Mouse (Mus musculus) C2C12 (cell line): ENCODE data around the gene Gm21117.
"Not testable (repeated sequence)": the region's sequence is repeated elsewhere in the genome, so short reads cannot be mapped to it uniquely, and the experiment has no call there.

ENCODE experiments used
- CEBPB ChIP-seq: IDR thresholded peaks from one replicate; pipeline ENCODE4 v1.6.1; 2011; ENCODE audit warnings: low read depth, mild to moderate bottlenecking, control low read depth, moderate library complexity
- CTCF ChIP-seq: IDR thresholded peaks from one replicate; pipeline ENCODE4 v1.5.1; 2011; ENCODE audit not compliant: control insufficient read depth, insufficient read depth, insufficient read length
- FOSL1 ChIP-seq: IDR thresholded peaks from one replicate; pipeline ENCODE4 v1.8.0; 2011; ENCODE audit warnings: mild to moderate bottlenecking, low read length; ENCODE audit not compliant: poor library complexity, insufficient read depth, severe bottlenecking
- MAX ChIP-seq: IDR thresholded peaks from one replicate; pipeline ENCODE4 v1.6.1; 2011; ENCODE audit warnings: mild to moderate bottlenecking, control low read depth
- MYOG ChIP-seq: IDR thresholded peaks from one replicate; pipeline ENCODE4 v1.6.1; 2011; ENCODE audit not compliant: control insufficient read depth, insufficient read length; ENCODE audit errors: extremely low read depth
- USF1 ChIP-seq: IDR thresholded peaks from one replicate; pipeline ENCODE4 v1.6.1; 2011; ENCODE audit warnings: low read depth, mild to moderate bottlenecking, control low read depth, moderate library complexity

GRCm38 (mm10) chrY:51124920-51125319 is at the start of gene Gm21117:
- TF ChIP-seq CTCF, MAX, USF1, FOSL1, MYOG, CEBPB: not testable (repeated sequence)
